Mouse (Mus musculus): ENCODE data around the gene Olig2.

Gene Olig2

GRCm38 (mm10) chr16:91270982-91271549 is 45.8 kb downstream of the Olig2 start:
- no peak for DNase-seq

GRCm38 (mm10) chr16:91271634-91272033 is 46.4 kb downstream of the Olig2 start:
- no peak for DNase-seq

All from kidney, postnatal 10 days (tissue).